Mouse (Mus musculus): ENCODE data around the gene Ppm1l.
A peak's percentile ranks its signal among the peaks of the same experiment; 100 is the strongest.

Gene Ppm1l

GRCm38 (mm10) chr3:69597211-69597610, 280.6 kb downstream of the Ppm1l start:
- DNase-seq (ENCODE audit: low read depth, low spot score) = no peak

GRCm38 (mm10) chr3:69597816-69598215, 281.2 kb downstream of the Ppm1l start:
- no peak for DNase-seq (ENCODE audit: low read depth, low spot score)

- peak; percentile 58 for DNase-seq (ENCODE audit: low read depth, low spot score)
Measured at GRCm38 (mm10) chr3:69598261-69599165, 281.9 kb downstream of the Ppm1l start, which contains the start of gene B3galnt1. TSS of gene B3galnt1 (minus strand) at chr3:69598960.

- DNase-seq (ENCODE audit: low read depth, low spot score) = peak; percentile 59
Measured at GRCm38 (mm10) chr3:69599166-69599500, 282.5 kb downstream of the Ppm1l start.

- DNase-seq (ENCODE audit: low read depth, low spot score) = no peak
Measured at GRCm38 (mm10) chr3:69606923-69607322, 290.3 kb downstream of the Ppm1l start.

- DNase-seq (ENCODE audit: low read depth, low spot score) = no peak
Measured at GRCm38 (mm10) chr3:69607468-69607867, 290.8 kb downstream of the Ppm1l start.

- no peak for DNase-seq (ENCODE audit: low read depth, low spot score)
Measured at GRCm38 (mm10) chr3:69607909-69608308, 291.2 kb downstream of the Ppm1l start.

Data from 3T3-L1 (cell line).